Mouse (Mus musculus) heart, adult 2 months (tissue): ENCODE measurements around the gene Gtf2ird2. TPM values are rescaled to one million over a fixed set of nuclear protein-coding genes. Genes with fewer than 3 reads are reported as not detected.

Experiments
- DNase-seq, 2 experiments: peaks; one replicate each; pipeline ENCODE4 v3.0.0; 2021
- H3K27ac ChIP-seq: fragments of 200-600 bp; 2 replicates; pipeline ENCODE4 v1.8.1; 2022
- H3K27me3 ChIP-seq: fragments of 200-500 bp; 2 replicates; pipeline ENCODE4 v1.6.1; 2012; ENCODE audit warnings: mild to moderate bottlenecking, low read length, inconsistent platforms, mixed read lengths; ENCODE audit not compliant: control insufficient read depth, insufficient read depth
- H3K36me3 ChIP-seq: fragments of 200-500 bp; 2 replicates; pipeline ENCODE4 v1.6.1; 2012; ENCODE audit warnings: low read length, inconsistent platforms; ENCODE audit not compliant: control insufficient read depth, insufficient read depth
- H3K4me1 ChIP-seq: fragments of 200-500 bp; 2 replicates; pipeline ENCODE4 v1.6.1; 2011; ENCODE audit warnings: low read length; ENCODE audit not compliant: control insufficient read depth, insufficient read depth
- H3K4me3 ChIP-seq: fragments of 200-600 bp; 2 replicates; pipeline ENCODE4 v1.8.1; 2022
- H3K79me2 ChIP-seq: fragments of 200-500 bp; replicated peaks from 2 replicates; pipeline ENCODE4 v1.6.1; 2012; ENCODE audit warnings: mild to moderate bottlenecking, inconsistent platforms, low read length, moderate library complexity, mixed read lengths; ENCODE audit not compliant: control insufficient read depth, insufficient read depth
- H3K9ac ChIP-seq: fragments of 200-500 bp; 2 replicates; pipeline ENCODE4 v1.6.1; 2012; ENCODE audit warnings: low read depth, mild to moderate bottlenecking, control low read depth, inconsistent platforms, low read length, mixed read lengths
- CTCF ChIP-seq: fragments of 200-600 bp; IDR thresholded peaks from 2 replicates; pipeline ENCODE4 v1.8.1; 2022; ENCODE audit warnings: antibody characterized with exemption, mild to moderate bottlenecking, moderate library complexity
- EP300 ChIP-seq: fragments of 200-500 bp; IDR thresholded peaks from 2 replicates; pipeline ENCODE4 v1.6.1; 2011; ENCODE audit warnings: low read depth, low read length, control low read depth; ENCODE audit not compliant: insufficient read depth
- POLR2A ChIP-seq: fragments of 200-500 bp; IDR thresholded peaks from 2 replicates; pipeline ENCODE4 v1.6.1; 2011; ENCODE audit warnings: mild to moderate bottlenecking, low read depth, low read length, control low read depth; ENCODE audit not compliant: insufficient read depth
- WGBS: fragments of 180-500 bp; shearing (Covaris S2); methylation state at CpG from one replicate; pipeline ENCODE4 v1.1.7; 2018; 5-methylcytosine and 5-hydroxymethylcytosine counted together
- intact Hi-C: fragments of 180-260 bp; cut with DNase I; formaldehyde crosslinking; loops from one replicate; pipeline ENCODE4 v1.15.1; 2025
- polyA plus RNA-seq: library from polyadenylated mRNA; depleted of rRNA; stranded (reverse); fragments of >200 nt; gene quantifications from 2 replicates; pipeline ENCODE4 v1.2.3, GENCODE M21; 2012; rRNA removed
- total RNA-seq, 2 experiments: library from RNA; stranded (reverse); gene quantifications; 2 replicates each; pipeline ENCODE4 v1.2.3; 2021

Gene Gtf2ird2
- total and polyA plus RNA-seq, 3 experiments = 3.7 to 5.7 (median 5.3) TPM

- H3K36me3 ChIP-seq = no peaks in the 10 kb centered on the region
- H3K79me2 ChIP-seq = no peaks in the 10 kb centered on the region; the same call in 1 of the 2 replicates
- H3K27me3 ChIP-seq = no peaks in the 10 kb centered on the region
- H3K27ac ChIP-seq = no peak overlapping the region
- no peaks in the 10 kb centered on the region for H3K4me1 ChIP-seq
- no peak overlapping the region for H3K9ac ChIP-seq
- H3K4me3 ChIP-seq = no peak overlapping the region
- no peak for DNase-seq
- intact Hi-C loops = no loop called here
- 97% methylated on average over 8 of the region's 8 CpGs for WGBS
- TF ChIP-seq POLR2A = no peak
- TF ChIP-seq CTCF = no peak
- TF ChIP-seq EP300 = no peak
These were observed 84.9 kb downstream of the Gtf2ird2 start for GRCm38 (mm10) chr5:134268751-134269150.

GRCm38 (mm10) chr5:134269751-134270150 is 85.9 kb downstream of the Gtf2ird2 start:
- Histone ChIP-seq H3K36me3 (no peaks in the 10 kb centered on the region), H3K27me3 (no peaks in the 10 kb centered on the region), H3K27ac (no peak overlapping the region), H3K4me1 (no peaks in the 10 kb centered on the region), H3K79me2 (no peaks in the 10 kb centered on the region; the same call in 1 of the 2 replicates), H3K4me3 (no peak overlapping the region), H3K9ac (no peak overlapping the region)
- WGBS = 82% methylated on average over 5 of the region's 5 CpGs
- intact Hi-C loops = no loop called here
- DNase-seq = no peak
- TF ChIP-seq EP300 (no peak), POLR2A (no peak), CTCF (no peak)

DNA sequence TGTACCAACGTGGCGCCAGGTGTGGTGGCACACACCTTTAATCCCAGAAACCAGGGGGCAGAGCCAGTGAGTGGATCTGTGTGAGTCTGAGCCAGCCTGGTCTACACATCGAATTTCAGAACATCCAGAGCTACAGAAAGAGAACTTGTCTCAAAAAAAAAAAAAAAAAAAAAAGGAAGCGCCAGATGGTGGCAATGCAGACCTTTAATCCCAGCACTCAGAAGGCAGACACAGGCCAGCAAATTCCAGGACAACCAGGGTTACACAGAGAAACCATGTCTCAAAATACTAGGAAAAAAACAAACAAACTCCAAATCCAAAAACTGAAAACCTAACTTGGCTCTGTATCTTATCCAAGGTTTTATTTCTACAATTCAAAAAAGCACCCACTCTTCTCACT is 86.7 kb downstream of the Gtf2ird2 start:
- no peak for DNase-seq
- TF ChIP-seq POLR2A = no peak
- Histone ChIP-seq H3K79me2 (no peaks in the 10 kb centered on the region; the same call in 1 of the 2 replicates), H3K36me3 (no peaks in the 10 kb centered on the region), H3K27me3 (no peaks in the 10 kb centered on the region), H3K4me3 (no peak overlapping the region), H3K9ac (no peak overlapping the region), H3K27ac (no peak overlapping the region), H3K4me1 (no peaks in the 10 kb centered on the region)
- intact Hi-C loops = no loop called here
- WGBS = 76% methylated on average over 4 of the region's 4 CpGs

- H3K36me3 ChIP-seq = peaks cover 2% of the 10 kb centered on the region
- no peak overlapping the region for H3K9ac ChIP-seq
- H3K27ac ChIP-seq = no peak overlapping the region
- no peaks in the 10 kb centered on the region; the same call in 1 of the 2 replicates for H3K79me2 ChIP-seq
- H3K4me1 ChIP-seq = no peaks in the 10 kb centered on the region
- intact Hi-C loops = no loop called here
- TF ChIP-seq EP300 (no peak), CTCF (no peak)
- no peak overlapping the region for H3K4me3 ChIP-seq
- DNase-seq = no peak
- no peaks in the 10 kb centered on the region for H3K27me3 ChIP-seq
- 93% methylated on average over 11 of the region's 11 CpGs for whole genome bisulfite sequencing
These were observed 87.6 kb downstream of the Gtf2ird2 start for GRCm38 (mm10) chr5:134271421-134271820.

DNA sequence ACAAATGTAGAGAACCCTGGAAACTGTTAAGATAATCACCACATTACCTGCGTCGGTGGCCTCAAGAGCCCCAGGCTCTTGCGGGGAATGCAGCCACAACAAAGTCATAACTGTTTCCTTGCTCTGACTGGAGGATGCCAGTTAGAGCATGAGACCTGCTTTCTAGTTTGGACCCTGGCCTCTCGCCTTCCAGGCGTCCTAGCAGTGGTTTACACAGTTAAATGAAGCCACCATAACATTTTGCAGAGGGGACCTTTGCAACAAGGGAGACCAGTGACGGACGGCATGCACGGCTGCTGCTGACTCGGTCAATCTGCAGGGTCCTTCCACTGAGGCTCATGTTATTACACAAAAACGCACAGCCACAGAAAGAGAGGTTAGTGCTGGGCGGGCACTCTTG is 88.9 kb downstream of the Gtf2ird2 start:
- intact Hi-C loops = no loop called here
- WGBS = 82% methylated on average over 11 of the region's 11 CpGs
- no peaks in the 10 kb centered on the region for H3K27me3 ChIP-seq
- TF ChIP-seq POLR2A (no peak), CTCF (no peak)
- H3K9ac ChIP-seq = no peak overlapping the region
- H3K36me3 ChIP-seq = peaks cover 2% of the 10 kb centered on the region
- no peaks in the 10 kb centered on the region for H3K4me1 ChIP-seq
- no peaks in the 10 kb centered on the region; the same call in 1 of the 2 replicates for H3K79me2 ChIP-seq
- H3K27ac ChIP-seq = no peak overlapping the region
- no peak for DNase-seq
- no peak overlapping the region for H3K4me3 ChIP-seq

GRCm38 (mm10) chr5:134273761-134274160 is 89.9 kb downstream of the Gtf2ird2 start:
- WGBS = 83% methylated on average over 8 of the region's 8 CpGs
- H3K79me2 ChIP-seq = no peaks in the 10 kb centered on the region; the same call in 1 of the 2 replicates

More at GRCm38 (mm10) chr5:134273761-134274160, 89.9 kb downstream of the Gtf2ird2 start:
- intact Hi-C loops = no loop called here
- no peak overlapping the region for H3K4me3 ChIP-seq
- peaks cover 2% of the 10 kb centered on the region for H3K36me3 ChIP-seq
- H3K27me3 ChIP-seq = no peaks in the 10 kb centered on the region
- no peaks in the 10 kb centered on the region for H3K4me1 ChIP-seq
- no peak overlapping the region for H3K27ac ChIP-seq
- no peak for DNase-seq
- TF ChIP-seq POLR2A (no peak), EP300 (no peak), CTCF (no peak)
- no peak overlapping the region for H3K9ac ChIP-seq

Other genes starting within 250 kb of the Gtf2ird2 start
- 10 to 100 TPM; 20.7 to 21.1 TPM for gene Castor2, start 84.3 kb upstream of the Gtf2ird2 start, total RNA-seq
- 14.2 and 18.2 TPM in 2 replicates for gene Castor2, start 84.3 kb upstream of the Gtf2ird2 start, polyA plus RNA-seq
- 10 to 100 TPM; 30.2 to 33.7 TPM for gene Rcc1l, start 7.2 kb upstream of the Gtf2ird2 start, total RNA-seq
- 19.8 and 23.5 TPM in 2 replicates for gene Rcc1l, start 7.2 kb upstream of the Gtf2ird2 start, polyA plus RNA-seq
- 1 to 10 TPM; 6.7 to 8.2 TPM for gene Ncf1, start 45.6 kb downstream of the Gtf2ird2 start, total RNA-seq
- 3.4 and 5.7 TPM in 2 replicates for gene Ncf1, start 45.6 kb downstream of the Gtf2ird2 start, polyA plus RNA-seq
- 100 to 1,000 TPM; 187 to 210 TPM for gene Gtf2i, start 130.7 kb downstream of the Gtf2ird2 start, total RNA-seq
- gene Gtf2i, start 130.7 kb downstream of the Gtf2ird2 start, polyA plus RNA-seq = 67.8 and 87.4 TPM in 2 replicates